Mouse (Mus musculus): ENCODE results near the gene Sac3d1.

- TF ChIP-seq POLR2A (IDR thresholded peaks at IDR 0.05; ENCODE audit: extremely low read depth, insufficient read depth, low read length) (no peak), CTCF (IDR thresholded peaks at IDR 0.05; ENCODE audit: extremely low read depth, insufficient read depth, low read length) (peak; percentile 50; the same call in 1 of the 2 replicates)
Observed at GRCm38 (mm10) chr19:6126289-6126688, 7.8 kb upstream of the Sac3d1 start.
